Mouse (Mus musculus) left cerebral cortex, postnatal 10 days (tissue): ENCODE data around the gene Atmin. TPM values are rescaled to one million over a fixed set of nuclear protein-coding genes. Genes with fewer than 3 reads are reported as not detected.

ENCODE experiments used
- DNase-seq, 2 experiments: peaks; one replicate each; pipeline ENCODE4 v3.0.0; 2021 to 2022; ENCODE audit warnings: low spot score in 2 of 2, mixed read lengths in 1 of 2; ENCODE audit errors: extremely low spot score in 1 of 2
- intact Hi-C: fragments of 180-260 bp; cut with DNase I; formaldehyde crosslinking; loops from one replicate; pipeline ENCODE4 v1.15.1; 2025
- total RNA-seq, 2 experiments: library from RNA; stranded (reverse); gene quantifications; 2 replicates each; pipeline ENCODE4 v1.2.3; 2021

Gene Atmin
- total RNA-seq, 2 experiments from 2014 or later = 32.4 to 34.1 TPM

DNA sequence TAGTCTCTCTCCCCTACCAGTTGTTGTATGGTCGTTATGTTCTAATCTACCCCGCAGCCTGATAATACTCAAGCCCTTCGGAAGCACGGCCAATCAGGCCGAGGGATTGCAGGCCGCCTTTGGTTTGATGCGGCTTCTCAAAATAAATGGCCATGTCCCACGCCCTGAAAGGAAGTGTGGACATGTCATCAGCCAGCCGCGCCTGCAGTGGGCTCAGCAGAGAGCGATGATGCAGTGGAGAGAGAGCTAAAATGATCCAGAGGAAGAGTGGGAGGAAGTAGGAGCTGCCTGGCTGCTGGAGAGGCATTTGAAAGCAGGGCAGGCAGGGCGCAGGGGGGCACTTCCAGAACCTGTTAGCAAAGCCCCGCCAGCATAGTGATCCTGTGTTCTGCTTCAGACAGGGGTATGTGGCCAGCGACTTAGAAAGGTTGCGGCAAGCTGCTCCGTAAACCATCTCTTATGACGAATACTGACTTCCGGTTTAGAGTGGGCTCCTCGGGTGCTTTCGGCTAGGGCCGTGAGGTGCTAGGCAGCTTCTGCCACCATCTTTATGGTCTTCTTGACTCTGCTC is 3.2 kb downstream of the Atmin start:
- peak in 1 of 2 experiments; percentile 39 for DNase-seq
- intact Hi-C loops = no loop called here

GRCm38 (mm10) chr8:116946851-116947250 is 3.7 kb downstream of the Atmin start:
- intact Hi-C loops = no loop called here
- DNase-seq = no peak

GRCm38 (mm10) chr8:116947589-116947988 is 4.4 kb downstream of the Atmin start:
- DNase-seq = no peak
- intact Hi-C loops = no loop called here

DNA sequence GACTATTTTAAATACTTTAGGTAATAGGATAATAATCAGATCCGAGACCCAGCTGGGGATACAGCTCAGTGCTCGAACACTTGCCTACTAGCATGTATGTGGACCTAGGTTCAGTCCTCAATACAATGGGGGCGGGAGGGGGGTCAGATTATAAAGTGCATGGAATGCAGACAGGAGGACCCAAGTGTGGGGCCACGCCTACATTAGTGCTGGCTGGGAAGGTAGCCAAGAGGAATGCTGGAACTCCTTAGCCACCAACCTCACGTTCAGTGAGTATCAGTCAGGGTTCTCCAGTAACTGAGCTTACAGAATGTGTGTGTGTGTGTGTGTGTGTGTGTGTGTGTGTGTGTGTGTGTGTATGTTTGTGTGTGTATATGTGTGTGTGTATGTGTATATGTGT is 8.2 kb downstream of the Atmin start:
- intact Hi-C loops = no loop called here
- no peak for DNase-seq

GRCm38 (mm10) chr8:116951778-116952177 is 8.6 kb downstream of the Atmin start:
- intact Hi-C loops = no loop called here
- no peak for DNase-seq

GRCm38 (mm10) chr8:116952428-116952827 is 9.2 kb downstream of the Atmin start:
- no peak for DNase-seq
- intact Hi-C loops = no loop called here

DNA sequence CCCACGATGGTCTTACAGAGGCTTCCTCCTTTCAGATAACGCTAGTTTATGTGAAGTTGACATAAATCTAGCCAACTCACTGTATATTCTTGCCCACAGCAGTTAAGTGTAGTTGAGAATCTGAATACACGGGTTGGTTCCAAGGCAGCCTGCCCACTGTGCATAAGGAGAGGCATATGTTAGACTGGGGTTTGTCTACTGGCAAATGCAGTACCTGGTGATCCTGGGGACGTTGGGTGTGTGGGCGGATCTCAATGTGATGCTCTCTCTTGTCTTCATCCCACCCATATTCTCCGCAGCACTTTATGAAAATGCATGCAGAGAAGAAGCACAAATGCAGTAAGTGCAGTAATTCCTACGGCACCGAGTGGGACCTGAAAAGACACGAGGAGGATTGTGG is 11.2 kb downstream of the Atmin start:
- intact Hi-C loops = no loop called here
- DNase-seq = peak; percentile 62 to 70

DNA sequence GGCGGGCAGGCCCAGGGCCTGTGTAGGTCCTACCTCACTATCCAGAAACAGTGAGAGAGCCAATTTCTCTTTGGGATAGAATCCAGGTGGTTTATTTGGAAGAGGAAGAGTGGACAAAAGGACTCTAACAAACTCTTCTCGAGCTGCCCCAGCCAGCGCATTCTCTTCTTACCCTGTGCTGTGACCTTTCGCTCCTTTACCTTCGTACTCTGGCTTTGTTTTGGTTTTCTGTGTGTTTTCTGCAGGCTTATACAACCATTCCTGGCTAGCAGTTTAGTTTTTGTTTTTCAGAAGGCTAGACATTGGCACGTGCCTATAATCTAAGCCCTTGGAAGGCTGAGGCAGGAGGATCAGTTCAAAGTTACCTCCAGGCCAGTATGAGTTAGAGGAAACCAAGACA is 26.3 kb downstream of the Atmin start:
- intact Hi-C loops = no loop called here
- DNase-seq = no peak

GRCm38 (mm10) chr8:116975066-116975465 is 31.9 kb downstream of the Atmin start:
- DNase-seq = no peak
- intact Hi-C loops = loop anchor here (5.0 kb wide), 1 partner anchor 33 kb away; the partner anchor contains the start of gene Atmin

GRCm38 (mm10) chr8:116975606-116976005 is 32.4 kb downstream of the Atmin start:
- DNase-seq = no peak
- intact Hi-C loops = loop anchor here (5.0 kb wide), 1 partner anchor 33 kb away; the partner anchor contains the start of gene Atmin

- intact Hi-C loops = loop anchor here (5.0 kb wide), 1 partner anchor 36 kb away; the partner anchor contains the start of gene Atmin
- DNase-seq = no peak
These were observed 34.9 kb downstream of the Atmin start for GRCm38 (mm10) chr8:116978052-116978451.

DNA sequence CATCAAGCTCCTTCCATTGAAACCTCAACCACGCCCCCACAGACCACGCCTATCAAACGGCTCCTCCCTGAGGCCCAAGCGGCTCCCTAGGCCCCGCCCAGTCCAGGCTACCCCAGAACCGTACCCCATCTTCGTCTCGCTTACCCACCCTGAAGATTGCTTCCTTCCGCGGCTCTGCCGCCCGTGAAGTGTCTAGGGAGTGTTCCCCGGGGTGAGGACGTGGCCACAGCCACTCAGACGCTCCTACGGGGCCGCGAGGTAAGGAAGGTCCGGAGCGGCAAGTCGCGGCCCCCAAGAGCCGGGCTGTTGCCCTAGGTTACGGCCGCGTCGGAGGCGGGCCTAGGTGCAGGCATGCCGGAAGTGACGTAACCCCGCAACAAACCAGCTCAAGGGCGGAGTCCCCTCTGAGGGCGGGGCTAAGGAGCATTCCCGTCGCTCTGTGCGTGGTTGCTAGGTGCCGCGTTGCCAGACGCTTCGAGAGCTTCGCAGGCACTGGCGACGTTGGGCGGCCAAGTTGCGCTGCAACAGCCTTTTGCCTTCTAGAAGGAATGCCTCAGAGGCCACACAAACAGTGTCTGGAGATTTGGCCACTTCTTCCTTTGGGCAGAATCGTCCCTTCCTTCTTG is 35.6 kb downstream of the Atmin start, which contains the start of gene 1700030J22Rik:
Gene 1700030J22Rik, minus strand, starts transcription at position 329 of the 626 bp plus-strand sequence.
- intact Hi-C loops = loop anchor here (5.0 kb wide), 1 partner anchor 36 kb away; the partner anchor contains the start of gene Atmin
- peak; percentile 97 to 99 for DNase-seq

GRCm38 (mm10) chr8:116980117-116980516 is 36.9 kb downstream of the Atmin start:
- intact Hi-C loops = no loop called here

GRCm38 (mm10) chr8:116989842-116990241 is 46.6 kb downstream of the Atmin start:
- DNase-seq = no peak
- intact Hi-C loops = loop anchor here (10.0 kb wide), 1 partner anchor 485 kb away; no protein-coding TSS in a partner anchor

More at GRCm38 (mm10) chr8:116980117-116980516, 36.9 kb downstream of the Atmin start:
- DNase-seq = peak; percentile 55 to 63

DNA sequence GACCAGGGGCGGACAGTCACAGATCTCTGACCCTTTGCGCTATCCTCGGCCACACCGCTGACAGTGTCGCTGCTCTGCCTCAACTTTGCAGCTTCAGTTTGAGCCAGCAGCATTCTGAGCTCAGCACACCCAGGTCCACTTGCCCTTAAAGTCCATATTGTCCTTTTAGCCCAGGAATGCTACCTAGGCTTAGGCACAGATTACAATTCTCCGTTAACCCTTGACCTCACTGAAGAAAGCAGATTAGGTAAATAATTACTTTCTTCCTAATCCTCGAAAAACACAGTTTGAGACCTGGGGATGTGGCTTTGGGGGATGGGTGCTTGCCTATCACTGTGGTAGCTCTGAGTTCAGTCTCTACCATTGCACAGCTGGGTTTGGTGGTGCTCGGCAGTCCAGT is 48.0 kb downstream of the Atmin start:
- no peak for DNase-seq
- intact Hi-C loops = loop anchor here (10.0 kb wide), 1 partner anchor 484 kb away; no protein-coding TSS in a partner anchor

- no peak for DNase-seq
- intact Hi-C loops = loop anchor here (10.0 kb wide), 1 partner anchor 482 kb away; no protein-coding TSS in a partner anchor
These were observed 49.2 kb downstream of the Atmin start for GRCm38 (mm10) chr8:116992176-116992971.

DNA sequence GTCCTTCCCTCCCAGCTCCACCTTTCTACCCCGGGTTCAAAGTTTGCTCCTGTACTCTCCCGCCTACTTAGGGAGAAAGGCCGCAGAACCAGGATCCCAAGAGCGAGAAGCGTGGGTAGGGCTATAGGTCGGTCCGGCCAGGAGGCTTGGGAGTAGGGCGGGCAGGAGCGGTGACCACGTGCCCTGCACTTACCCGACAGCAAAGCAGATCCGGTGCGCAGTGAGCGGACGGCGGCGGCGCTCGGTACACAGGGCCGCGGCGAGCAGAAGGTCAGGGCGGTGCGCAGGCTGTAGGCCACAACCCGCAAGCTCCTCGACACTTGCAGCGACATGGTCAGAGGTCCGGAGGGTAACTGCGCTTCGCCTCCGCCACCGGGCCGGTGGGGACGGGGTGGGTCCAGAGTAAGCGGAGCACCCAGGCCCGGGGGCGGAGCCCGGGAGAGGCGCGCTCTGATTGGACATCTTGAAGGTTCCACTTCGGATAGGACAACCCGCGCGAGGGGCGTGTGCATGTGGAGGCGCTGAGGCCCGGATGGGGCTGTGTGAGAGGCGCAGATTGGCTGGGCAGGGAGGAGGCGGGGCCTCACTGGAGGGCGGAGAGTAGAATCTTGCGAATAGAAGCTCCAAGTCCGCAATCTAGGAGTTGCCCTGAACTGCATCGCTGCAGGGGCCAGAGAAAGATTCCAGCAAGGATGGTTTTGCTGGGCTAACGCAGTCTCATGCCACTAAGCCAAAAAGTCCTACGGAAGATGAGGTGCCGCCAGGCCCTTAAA is 50.1 kb downstream of the Atmin start, which contains the start of gene Gcsh:
Gene Gcsh, minus strand, starts transcription at position 443 of the 773 bp plus-strand sequence.
- peak; percentile 97 to 100 for DNase-seq
- intact Hi-C loops = loop anchor here (10.0 kb wide), 1 partner anchor 482 kb away; no protein-coding TSS in a partner anchor

- intact Hi-C loops = loop anchor here (10.0 kb wide), 1 partner anchor 481 kb away; no protein-coding TSS in a partner anchor
- no peak for DNase-seq
These were observed 51.0 kb downstream of the Atmin start for GRCm38 (mm10) chr8:116994016-116994716.
